Mouse (Mus musculus): ENCODE data around the gene Senp3. TPM values are rescaled to one million over a fixed set of nuclear protein-coding genes. Genes with fewer than 3 reads are reported as not detected.

Senp3 gene
- polyA plus RNA-seq, 2 experiments: 21.0 to 45.8 TPM

DNA sequence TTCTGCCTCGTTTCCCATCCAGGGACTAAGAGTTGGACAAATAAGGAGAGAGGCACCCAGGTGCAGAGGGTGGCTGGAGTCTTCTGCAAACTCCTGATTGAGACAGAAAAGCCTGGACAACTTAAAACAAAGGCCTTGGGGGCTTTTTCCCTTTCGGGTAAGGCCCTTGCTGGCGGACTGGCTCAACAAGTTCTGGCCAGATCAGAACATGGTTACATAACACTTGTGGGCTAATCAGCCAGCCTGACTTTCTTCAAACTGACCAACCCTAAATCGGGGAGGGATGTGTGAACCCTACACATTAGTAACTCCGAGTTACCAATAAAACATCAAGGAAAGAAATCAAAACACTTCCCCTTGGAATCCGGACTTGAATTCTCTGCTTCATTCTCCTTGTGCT lies 39.0 kb upstream of the Senp3 start:
- Histone ChIP-seq H3K4me2 (ENCODE audit: low read depth) (no peak overlapping the region), H3K9me3 (ENCODE audit: control insufficient read depth, low read length) (peaks cover 3% of the 10 kb centered on the region; the same call in 1 of the 2 replicates), H3K27ac (no peak overlapping the region), H3K27me3 (ENCODE audit: control insufficient read depth, insufficient read depth, low read length) (no peaks in the 10 kb centered on the region), H3K36me3 (replicated peaks; ENCODE audit: control insufficient read depth, insufficient read depth, low read depth) (no peaks in the 10 kb centered on the region), H3K9ac (replicated peaks) (no peak overlapping the region), H3K4me1 (replicated peaks; ENCODE audit: control insufficient read depth in 2 of 2, insufficient read depth in 2 of 2, low read length in 1 of 2) (peaks cover 23 to 26% of the 10 kb centered on the region in 2 experiments), H3K4me3 (ENCODE audit: insufficient read depth in 1 of 2, low read depth in 2 of 2, low read length in 2 of 2) (no peak overlapping the region)
- TF ChIP-seq EP300 (IDR thresholded peaks at IDR 0.05; ENCODE audit: low read depth): no peak
- TF ChIP-seq CTCF (IDR thresholded peaks at IDR 0.05; ENCODE audit: low read depth): no peak
- ATAC-seq (ENCODE audit: insufficient read depth): no peak
- WGBS (ENCODE audit: insufficient replicate concordance): 69% methylated on average over 6 of the region's 6 CpGs
- DNase-seq (ENCODE audit: low read depth in 3 of 3, low spot score in 3 of 3): no peak

DNA sequence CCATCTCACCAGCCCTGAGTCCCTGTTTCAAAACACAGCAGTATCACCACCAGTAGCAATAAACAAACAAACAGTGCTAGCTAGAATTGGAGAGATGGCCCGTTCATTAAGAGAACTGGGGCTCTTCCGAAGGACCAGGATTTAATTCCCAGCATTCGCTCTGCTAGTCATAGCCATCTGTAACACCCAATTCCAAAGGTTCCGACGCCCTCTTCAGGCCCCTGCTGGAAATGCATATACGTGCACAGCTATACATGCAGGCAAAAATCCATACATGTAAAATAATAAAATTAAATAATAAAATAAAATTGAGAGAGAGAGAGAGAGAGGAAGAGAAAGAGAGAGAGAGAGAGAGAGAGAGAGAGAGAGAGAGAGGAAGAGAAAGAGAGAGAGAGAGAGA lies 37.5 kb upstream of the Senp3 start:
- no peak for DNase-seq (ENCODE audit: low read depth in 3 of 3, low spot score in 3 of 3)
- Histone ChIP-seq H3K9ac (replicated peaks) (no peak overlapping the region), H3K4me1 (replicated peaks; ENCODE audit: control insufficient read depth in 2 of 2, insufficient read depth in 2 of 2, low read length in 1 of 2) (peaks cover 23 to 26% of the 10 kb centered on the region in 2 experiments), H3K36me3 (replicated peaks; ENCODE audit: control insufficient read depth, insufficient read depth, low read depth) (no peaks in the 10 kb centered on the region), H3K9me3 (ENCODE audit: control insufficient read depth, low read length) (no peaks in the 10 kb centered on the region), H3K4me2 (ENCODE audit: low read depth) (no peak overlapping the region), H3K27me3 (ENCODE audit: control insufficient read depth, insufficient read depth, low read length) (no peaks in the 10 kb centered on the region), H3K4me3 (ENCODE audit: insufficient read depth in 1 of 2, low read depth in 2 of 2, low read length in 2 of 2) (no peak overlapping the region), H3K27ac (peak overlapping the region; percentile 58)
- TF ChIP-seq EP300 (IDR thresholded peaks at IDR 0.05; ENCODE audit: low read depth) (no peak), CTCF (IDR thresholded peaks at IDR 0.05; ENCODE audit: low read depth) (peak; percentile 57)
- 66% methylated on average over 6 of the region's 6 CpGs for WGBS (ENCODE audit: insufficient replicate concordance)
- ATAC-seq (ENCODE audit: insufficient read depth): no peak

- no peaks in the 10 kb centered on the region for H3K9me3 ChIP-seq (ENCODE audit: control insufficient read depth, low read length)
- TF ChIP-seq CTCF (IDR thresholded peaks at IDR 0.05; ENCODE audit: low read depth) (no peak), EP300 (IDR thresholded peaks at IDR 0.05; ENCODE audit: low read depth) (peak; percentile 62)
- 24% methylated on average over 15 of the region's 15 CpGs for WGBS (ENCODE audit: insufficient replicate concordance)
- H3K4me3 ChIP-seq (ENCODE audit: insufficient read depth in 1 of 2, low read depth in 2 of 2, low read length in 2 of 2): peak overlapping the region in 1 of 2 experiments; percentile 10; a peak in 1 of 4 replicates
- peak overlapping the region; percentile 58 for H3K27ac ChIP-seq
- H3K4me2 ChIP-seq (ENCODE audit: low read depth): peak overlapping the region; percentile 52
- H3K9ac ChIP-seq (replicated peaks): peak overlapping the region; percentile 31
- ATAC-seq (ENCODE audit: insufficient read depth) (peak; percentile 90), DNase-seq (ENCODE audit: low read depth in 3 of 3, low spot score in 3 of 3) (peak; percentile 67 to 72 (median 68))
- no peaks in the 10 kb centered on the region for H3K27me3 ChIP-seq (ENCODE audit: control insufficient read depth, insufficient read depth, low read length)
- peaks cover 23 to 26% of the 10 kb centered on the region in 2 experiments for H3K4me1 ChIP-seq (replicated peaks; ENCODE audit: control insufficient read depth in 2 of 2, insufficient read depth in 2 of 2, low read length in 1 of 2)
- no peaks in the 10 kb centered on the region for H3K36me3 ChIP-seq (replicated peaks; ENCODE audit: control insufficient read depth, insufficient read depth, low read depth)
Measured at GRCm38 (mm10) chr11:69718661-69719060, 36.8 kb upstream of the Senp3 start.

GRCm38 (mm10) chr11:69716953-69717352 lies 35.1 kb upstream of the Senp3 start:
- no peak for ATAC-seq (ENCODE audit: insufficient read depth)
- H3K27me3 ChIP-seq (ENCODE audit: control insufficient read depth, insufficient read depth, low read length): no peaks in the 10 kb centered on the region
- TF ChIP-seq EP300 (IDR thresholded peaks at IDR 0.05; ENCODE audit: low read depth) (no peak), CTCF (IDR thresholded peaks at IDR 0.05; ENCODE audit: low read depth) (peak; percentile 42)
- no peak overlapping the region for H3K4me2 ChIP-seq (ENCODE audit: low read depth)
- no peaks in the 10 kb centered on the region for H3K36me3 ChIP-seq (replicated peaks; ENCODE audit: control insufficient read depth, insufficient read depth, low read depth)
- no peak for DNase-seq (ENCODE audit: low read depth in 3 of 3, low spot score in 3 of 3)
- H3K9me3 ChIP-seq (ENCODE audit: control insufficient read depth, low read length): no peaks in the 10 kb centered on the region
- peaks cover 23% of the 10 kb centered on the region in 2 experiments for H3K4me1 ChIP-seq (replicated peaks; ENCODE audit: control insufficient read depth in 2 of 2, insufficient read depth in 2 of 2, low read length in 1 of 2)
- no peak overlapping the region for H3K27ac ChIP-seq
- H3K9ac ChIP-seq (replicated peaks): no peak overlapping the region
- 56% methylated on average over 4 of the region's 4 CpGs for WGBS (ENCODE audit: insufficient replicate concordance)
- no peak overlapping the region for H3K4me3 ChIP-seq (ENCODE audit: insufficient read depth in 1 of 2, low read depth in 2 of 2, low read length in 2 of 2)

DNA sequence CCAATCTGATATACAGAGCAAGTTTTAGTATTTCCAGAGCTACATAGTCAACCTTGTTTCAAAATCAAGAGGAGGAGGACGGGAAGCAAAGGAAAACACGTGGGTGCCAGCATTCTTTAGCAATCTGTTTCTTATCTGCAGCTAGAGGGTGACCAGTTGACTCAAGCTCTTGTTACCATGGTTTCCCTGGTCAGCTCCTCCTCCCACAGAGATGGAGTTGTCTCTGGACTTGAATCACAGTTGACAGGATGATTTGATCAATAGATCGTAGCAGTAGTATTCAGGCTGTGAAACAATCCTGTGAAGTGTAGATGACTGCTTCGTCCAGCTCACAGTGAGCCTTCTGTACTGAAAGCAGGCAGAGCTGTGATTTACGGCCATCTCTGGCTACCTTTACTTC lies 34.0 kb upstream of the Senp3 start:
- TF ChIP-seq CTCF (IDR thresholded peaks at IDR 0.05; ENCODE audit: low read depth): no peak
- no peak for TF ChIP-seq EP300 (IDR thresholded peaks at IDR 0.05; ENCODE audit: low read depth)
- H3K27ac ChIP-seq: no peak overlapping the region
- DNase-seq (ENCODE audit: low read depth in 3 of 3, low spot score in 3 of 3) (peak in 2 of 3 experiments; percentile 33 to 37), ATAC-seq (ENCODE audit: insufficient read depth) (no peak)
- no peak overlapping the region for H3K9ac ChIP-seq (replicated peaks)
- no peak overlapping the region for H3K4me3 ChIP-seq (ENCODE audit: insufficient read depth in 1 of 2, low read depth in 2 of 2, low read length in 2 of 2)
- WGBS (ENCODE audit: insufficient replicate concordance): 24% methylated on average over 5 of the region's 5 CpGs
- H3K4me2 ChIP-seq (ENCODE audit: low read depth): peak overlapping the region; percentile 6; the same call in 1 of the 2 replicates
- H3K4me1 ChIP-seq (replicated peaks; ENCODE audit: control insufficient read depth in 2 of 2, insufficient read depth in 2 of 2, low read length in 1 of 2): peaks cover 23% of the 10 kb centered on the region in 2 experiments
- no peaks in the 10 kb centered on the region for H3K36me3 ChIP-seq (replicated peaks; ENCODE audit: control insufficient read depth, insufficient read depth, low read depth)
- no peaks in the 10 kb centered on the region for H3K27me3 ChIP-seq (ENCODE audit: control insufficient read depth, insufficient read depth, low read length)
- H3K9me3 ChIP-seq (ENCODE audit: control insufficient read depth, low read length): no peaks in the 10 kb centered on the region
